Mouse (Mus musculus) cerebellum, adult 8-10 months (tissue): Measurements from ENCODE around the gene Vps72.
"Not testable (repeated sequence)": the region's sequence is repeated elsewhere in the genome, so short reads cannot be mapped to it uniquely, and the experiment has no call there.

Experiments used
- DNase-seq: peaks from one replicate; pipeline ENCODE4 v3.0.0; 2022

Gene Vps72

DNA sequence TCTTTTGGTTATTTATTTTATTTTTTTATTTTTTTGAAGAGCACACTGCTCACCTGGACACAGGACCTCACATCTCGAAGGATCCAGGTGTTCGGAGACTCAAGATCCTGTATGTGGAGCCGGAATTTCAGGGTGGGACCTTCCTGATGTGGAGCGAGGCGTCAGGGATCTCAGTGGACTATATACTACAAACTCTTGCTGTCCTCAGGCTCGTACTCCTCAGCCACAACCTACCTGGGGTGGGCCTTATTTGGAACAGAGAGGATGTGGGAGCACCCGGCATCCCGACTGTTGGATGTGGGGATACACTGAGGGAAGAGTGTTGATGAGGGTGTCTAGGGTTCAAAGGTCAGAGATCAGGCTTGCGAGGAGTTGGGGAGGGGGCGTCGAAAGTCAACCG lies 23.3 kb downstream of the Vps72 start:
- DNase-seq: not testable (repeated sequence)

DNA sequence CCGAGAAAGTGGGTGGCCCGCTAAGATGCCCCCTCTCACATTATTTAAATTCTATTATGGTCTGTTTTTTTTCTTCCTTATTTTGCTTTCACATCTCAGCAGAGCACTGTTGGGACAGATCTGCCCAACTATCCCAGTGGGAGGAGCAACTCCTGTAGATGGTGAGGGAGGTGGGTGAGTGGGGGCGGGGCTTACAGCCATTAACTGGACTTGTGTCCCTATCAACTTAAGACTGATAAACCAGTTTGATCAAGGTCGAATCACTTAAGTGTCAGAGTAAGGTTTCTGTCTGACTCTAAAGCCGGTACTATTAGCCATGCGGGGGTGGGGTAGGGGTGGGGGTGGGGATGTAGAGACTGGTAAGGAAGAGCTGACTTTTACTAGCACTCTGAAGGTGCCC lies 24.2 kb downstream of the Vps72 start:
- peak; percentile 43 for DNase-seq

DNA sequence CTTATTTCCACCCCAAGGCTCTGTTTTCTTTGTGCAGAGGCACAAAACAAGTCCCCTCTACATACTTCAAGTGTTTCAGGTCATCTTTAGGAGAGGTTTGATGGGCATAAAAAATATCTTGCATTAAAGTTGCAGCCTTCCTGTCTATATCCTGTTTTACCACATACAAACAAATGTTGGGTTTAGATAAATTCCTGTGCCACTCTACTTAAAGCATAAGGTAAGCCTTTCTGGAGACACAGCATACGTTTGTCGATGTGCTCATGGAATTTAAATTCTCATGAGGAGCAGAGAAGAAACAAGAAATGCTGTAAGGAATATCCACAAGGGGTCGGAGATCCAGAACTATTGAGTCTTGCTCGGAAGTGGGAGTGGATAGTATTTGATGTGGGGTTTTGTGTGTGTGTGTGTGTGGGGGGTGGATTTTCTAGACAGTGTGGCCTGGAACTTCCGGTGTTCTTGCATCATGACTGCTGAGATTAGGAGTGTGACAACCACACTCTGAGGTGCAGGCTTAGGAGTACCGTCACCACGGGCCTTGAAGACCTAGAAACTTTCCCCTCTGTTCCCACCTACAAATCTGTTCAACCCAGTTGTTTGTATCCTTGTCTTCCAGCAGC lies 24.7 kb downstream of the Vps72 start:
- no peak for DNase-seq

DNA sequence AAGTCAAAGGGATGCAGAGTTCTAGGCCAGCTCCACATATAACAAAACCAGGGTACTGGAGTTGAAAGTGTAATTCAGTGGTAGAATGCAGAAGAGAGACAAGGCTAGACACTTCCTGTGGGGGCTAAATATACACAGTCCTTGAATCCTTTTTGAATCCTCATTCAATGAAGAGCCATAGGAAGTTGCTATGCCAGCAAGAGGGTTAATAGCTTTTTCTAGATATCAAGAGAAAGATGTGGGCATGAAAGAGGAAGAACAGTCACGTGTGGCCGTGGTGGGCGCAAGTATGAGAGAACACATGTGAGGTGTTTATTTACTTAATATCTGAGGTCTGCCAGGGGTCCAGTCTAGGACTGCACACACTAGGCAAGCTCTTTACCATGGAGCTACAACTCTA lies 25.5 kb downstream of the Vps72 start:
- DNase-seq: no peak

DNA sequence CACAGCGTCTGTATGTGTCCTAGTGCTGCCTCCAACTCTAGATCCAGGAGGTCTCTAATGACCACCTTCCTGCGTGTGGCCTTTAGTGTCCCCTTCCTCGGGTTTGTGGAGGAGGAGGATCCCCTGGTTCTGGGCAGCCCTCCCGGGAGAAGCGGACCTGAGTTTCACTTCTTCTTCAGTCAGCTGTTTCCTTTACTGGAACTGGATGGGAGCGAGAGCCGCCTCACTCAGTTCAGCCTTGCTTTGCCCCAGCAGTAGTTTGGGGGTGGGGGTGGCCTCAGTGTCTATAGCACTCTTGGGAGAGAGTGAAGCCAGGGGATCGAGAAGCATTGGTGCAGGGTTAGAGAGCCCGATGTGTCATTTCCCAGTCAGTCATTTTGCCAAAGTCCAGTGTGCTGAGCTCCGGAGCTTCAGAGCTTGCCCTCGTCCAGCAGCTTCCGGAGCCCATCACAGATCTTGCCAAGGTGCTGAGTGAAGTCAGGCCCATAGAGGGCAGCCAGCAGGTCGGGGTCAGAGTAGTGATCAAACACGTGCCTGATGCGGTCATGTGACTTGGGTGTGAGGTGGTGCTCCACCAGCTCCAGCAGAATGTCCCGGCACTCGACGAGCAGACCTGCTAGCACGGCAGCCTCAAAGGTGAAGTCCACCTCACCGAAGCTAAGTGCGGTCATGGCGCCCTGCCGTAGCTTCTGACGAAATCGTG lies 28.9 kb downstream of the Vps72 start:
- DNase-seq: no peak

DNA sequence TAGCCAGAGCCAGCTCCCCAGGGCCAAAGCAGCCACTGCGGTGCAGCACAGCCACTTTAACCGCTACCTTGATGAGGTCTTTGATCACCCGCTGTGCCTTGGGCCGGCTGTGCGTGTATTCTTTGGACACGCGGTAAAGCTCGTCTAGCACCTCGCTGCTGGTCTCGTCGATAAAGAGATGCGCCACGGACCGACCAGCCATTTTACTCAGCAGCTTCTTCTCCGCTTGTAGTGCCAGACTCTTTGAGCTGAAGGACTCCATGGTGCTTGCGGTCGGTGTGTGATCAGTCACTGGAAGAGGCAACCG lies 29.4 kb downstream of the Vps72 start:
- DNase-seq: no peak

DNA sequence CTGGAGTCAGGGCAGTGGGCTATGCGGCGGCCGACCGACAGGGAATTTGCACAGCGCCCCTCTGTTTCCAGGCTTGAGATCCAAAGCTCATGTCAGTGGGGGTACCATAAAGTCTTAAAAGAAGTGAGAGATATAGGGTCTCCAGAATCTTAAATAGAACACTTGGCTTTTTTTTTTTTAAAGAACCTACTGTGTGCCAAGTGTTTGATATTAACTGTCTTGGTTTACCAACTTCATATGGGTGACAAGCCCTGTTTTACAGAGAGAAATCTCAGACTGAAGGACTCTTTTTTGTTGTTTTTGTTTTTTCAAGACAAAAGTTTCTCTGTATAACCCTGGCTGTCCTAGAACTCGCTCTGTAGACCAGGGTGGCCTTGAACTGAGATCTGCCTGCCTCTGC lies 30.0 kb downstream of the Vps72 start:
- DNase-seq: no peak

DNA sequence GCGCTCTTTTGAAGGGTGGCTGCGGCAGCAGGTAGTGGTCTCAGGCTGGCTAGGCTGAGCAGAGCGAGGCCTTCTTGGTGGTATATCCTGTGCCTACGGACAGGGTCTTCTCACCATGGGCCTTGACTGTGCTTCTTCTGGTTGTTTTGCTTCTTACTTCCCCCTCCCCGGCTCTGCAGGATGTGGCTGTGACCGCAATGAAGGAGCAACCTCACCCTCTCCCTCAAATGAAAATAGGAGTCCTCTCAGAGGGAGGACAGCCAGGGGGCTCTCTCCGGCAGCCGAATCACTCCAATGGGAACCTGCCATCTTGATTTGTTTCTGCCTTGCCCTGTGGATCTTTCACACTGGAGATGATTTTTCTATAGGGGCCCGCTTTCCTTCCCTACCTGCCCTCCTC lies 30.7 kb downstream of the Vps72 start:
- no peak for DNase-seq

DNA sequence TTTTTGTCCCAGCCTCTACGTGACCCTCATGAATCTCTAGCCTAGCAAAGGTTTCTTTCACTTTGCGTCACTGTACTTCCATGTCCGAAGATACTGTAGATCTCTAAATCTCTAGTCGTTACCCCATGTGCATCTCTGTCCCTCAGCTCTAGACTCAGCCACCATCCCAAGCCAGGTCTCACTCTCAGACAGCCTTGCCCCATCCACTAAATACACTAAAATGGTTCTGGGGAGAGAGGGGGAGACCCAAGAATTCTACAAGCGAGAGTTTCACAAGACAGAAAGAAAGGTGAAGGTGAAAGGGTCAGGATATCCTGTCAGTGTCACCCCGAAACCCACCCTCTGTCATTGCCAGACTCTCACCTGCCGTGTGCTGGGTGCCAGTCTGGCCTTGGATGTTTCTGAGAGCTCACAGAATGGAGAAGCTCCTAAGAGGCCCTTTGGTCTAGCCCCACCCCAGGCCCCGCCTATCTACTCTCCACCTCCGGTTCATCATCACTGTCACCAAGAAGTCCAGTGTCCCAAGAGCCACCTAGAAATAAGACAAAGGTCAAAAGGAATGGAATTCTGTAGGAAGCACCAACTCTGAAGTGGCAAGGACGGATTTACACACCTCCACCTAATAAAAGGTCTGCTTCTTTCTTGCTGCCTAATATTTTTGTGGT lies 31.3 kb downstream of the Vps72 start, which contains the start of gene Tnfaip8l2:
Tnfaip8l2 (minus strand) TSS at position 409 of the 665 bp plus-strand sequence.
- DNase-seq: no peak

DNA sequence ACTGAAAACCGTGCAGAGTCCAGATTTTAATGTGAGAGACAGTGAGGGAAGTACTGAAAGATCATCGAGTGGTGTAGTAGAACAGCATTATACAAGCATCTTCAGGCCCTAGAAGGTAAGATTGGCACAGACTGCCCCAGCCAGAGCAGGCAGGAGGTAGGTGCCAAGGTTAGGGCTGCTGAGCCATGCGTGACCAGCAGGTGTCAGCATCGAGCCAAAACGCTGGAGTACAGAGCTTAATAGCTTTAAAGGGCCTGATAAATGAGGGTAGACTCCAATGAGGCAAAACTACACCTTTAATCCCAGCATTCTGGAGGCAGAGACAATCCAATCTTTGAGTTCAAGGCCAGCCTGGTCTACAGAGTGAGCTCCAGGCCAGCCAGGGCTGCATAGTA lies 31.8 kb downstream of the Vps72 start:
- DNase-seq: peak; percentile 94

DNA sequence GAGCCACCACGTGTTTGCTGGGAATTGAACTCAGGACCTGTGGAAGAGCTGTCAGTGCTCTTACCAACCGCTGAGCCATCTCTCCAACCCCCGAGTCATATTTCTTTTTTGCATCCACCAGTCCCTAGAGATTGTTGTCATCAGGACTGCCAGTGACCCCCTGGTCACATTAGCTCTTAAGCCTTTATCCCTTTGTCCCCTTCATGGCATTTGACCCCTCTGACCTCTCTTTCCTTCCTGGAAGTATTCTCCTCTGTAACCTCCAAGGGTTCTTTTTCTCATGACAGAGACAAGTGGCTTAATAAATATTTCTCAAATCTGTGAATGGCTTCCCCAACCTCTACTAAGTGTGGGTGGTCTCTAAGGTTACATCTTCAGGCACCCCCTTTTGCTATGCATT lies 37.1 kb downstream of the Vps72 start:
- DNase-seq: no peak

DNA sequence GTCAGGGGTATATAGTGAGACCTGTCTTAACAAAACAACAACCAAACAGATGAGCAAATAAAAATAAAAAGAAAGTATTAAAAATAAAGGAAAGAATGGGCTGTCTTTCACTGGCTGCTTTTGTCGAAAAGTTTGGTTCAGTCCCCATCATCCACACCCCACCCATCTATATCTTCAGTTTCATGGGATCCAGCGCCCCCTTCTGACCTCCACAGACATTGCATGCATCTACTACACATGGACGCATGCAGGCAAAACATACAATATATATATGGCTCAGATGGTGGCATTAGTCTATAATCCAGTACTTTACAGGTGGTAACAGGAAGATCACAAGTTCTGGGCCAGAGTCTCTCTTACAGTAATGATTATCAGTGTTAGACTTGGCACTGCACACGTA lies 43.1 kb downstream of the Vps72 start:
- DNase-seq: no peak

DNA sequence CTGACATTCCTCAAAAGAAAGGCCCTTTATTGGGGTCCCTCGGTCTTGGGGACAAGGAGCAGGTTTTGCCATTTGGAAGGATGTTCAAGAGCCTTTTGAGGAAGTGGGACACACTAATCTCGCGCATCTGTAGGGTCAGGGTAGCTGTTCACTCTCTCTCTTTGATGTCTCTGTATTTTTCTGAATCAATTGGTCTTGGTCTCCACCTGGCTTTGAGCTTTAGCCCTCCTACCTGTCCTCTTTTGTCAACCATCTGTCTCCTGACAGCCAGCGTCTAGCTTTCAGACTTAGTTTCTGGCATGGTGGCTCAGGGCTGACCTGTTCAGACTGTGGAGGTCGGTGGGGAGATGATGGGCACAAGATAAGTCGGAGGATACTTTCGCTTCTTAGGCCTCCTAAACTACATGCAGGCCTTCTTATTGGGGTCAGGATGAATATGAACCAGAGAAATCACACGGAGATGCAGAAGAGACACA lies 48.7 kb downstream of the Vps72 start:
- peak; percentile 30 for DNase-seq

DNA sequence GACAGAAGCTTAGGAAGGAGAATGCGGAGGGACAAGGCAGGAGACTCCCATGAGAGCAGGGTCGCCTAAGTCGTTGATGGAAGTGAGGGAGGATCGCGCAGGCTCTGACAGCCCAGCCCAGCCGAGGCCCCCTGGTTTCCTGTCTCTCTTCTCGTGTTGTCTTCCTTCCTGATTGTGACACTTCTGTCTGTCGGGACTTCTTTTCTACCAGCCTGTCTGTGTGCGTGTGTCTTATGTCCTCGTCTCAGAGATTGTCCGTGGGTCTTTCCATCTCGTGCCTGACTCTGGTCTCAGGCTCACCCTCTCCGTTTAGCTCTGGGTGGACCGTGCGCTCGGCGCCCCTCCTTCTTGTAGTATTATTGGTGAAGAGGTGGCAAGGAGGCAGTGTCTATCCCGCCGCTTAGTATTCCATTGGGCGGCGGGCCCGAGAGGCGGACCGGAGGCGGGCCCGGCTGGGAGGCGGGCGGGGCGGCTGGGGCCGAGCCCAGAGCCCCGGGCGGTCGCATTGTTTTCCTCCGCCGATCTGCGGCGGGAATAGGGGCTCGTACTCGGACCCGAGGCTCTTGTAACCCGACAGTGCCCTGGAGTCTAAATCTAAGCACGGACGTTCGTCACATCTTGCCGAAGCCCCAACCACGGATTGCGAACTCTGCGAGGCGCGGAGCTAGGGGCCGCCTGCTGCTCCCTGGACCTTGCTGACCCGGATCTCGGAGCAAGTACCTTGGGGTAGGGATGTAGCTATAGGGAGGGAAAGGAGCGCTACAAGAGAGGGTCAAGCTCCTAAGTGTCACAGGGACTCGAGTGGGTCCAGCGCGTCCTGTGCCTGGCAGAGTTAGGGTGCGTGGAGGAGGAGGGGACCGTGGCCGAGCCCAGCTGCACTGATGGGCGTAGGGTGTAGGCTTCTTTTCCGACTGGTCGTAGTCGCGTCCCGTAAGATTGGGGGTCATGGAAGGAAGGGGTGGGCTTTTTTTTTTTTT lies 49.5 kb downstream of the Vps72 start, which contains the start of gene Sema6c:
Sema6c (plus strand) TSS at position 471 of the 977 bp plus-strand sequence.
- DNase-seq: peak; percentile 87

DNA sequence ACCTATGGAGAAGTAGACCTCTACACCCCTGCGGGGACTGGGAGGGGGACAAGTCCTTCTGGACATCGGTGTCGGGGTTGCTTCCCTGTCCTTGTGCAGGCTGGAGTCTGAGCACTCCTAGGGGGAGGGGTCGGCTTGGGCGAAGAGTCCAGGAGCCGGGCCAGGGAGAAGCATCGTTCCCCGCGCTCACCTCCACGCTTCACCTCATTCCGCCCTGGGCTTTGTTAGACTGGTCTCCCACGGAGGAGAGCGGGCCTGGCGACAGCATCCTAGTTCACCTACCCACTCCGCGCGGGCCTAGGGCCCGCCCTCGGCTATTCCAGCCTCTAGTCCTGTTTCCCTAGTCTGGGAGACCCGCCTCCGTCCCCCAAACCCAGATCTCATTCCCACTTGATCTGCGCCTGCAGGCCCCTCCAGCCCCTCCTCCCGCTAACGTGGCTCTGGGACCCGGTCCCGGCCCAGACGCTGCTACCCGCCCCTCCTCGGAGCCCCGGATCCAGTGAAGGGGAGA lies 50.3 kb downstream of the Vps72 start:
- DNase-seq: peak; percentile 46

DNA sequence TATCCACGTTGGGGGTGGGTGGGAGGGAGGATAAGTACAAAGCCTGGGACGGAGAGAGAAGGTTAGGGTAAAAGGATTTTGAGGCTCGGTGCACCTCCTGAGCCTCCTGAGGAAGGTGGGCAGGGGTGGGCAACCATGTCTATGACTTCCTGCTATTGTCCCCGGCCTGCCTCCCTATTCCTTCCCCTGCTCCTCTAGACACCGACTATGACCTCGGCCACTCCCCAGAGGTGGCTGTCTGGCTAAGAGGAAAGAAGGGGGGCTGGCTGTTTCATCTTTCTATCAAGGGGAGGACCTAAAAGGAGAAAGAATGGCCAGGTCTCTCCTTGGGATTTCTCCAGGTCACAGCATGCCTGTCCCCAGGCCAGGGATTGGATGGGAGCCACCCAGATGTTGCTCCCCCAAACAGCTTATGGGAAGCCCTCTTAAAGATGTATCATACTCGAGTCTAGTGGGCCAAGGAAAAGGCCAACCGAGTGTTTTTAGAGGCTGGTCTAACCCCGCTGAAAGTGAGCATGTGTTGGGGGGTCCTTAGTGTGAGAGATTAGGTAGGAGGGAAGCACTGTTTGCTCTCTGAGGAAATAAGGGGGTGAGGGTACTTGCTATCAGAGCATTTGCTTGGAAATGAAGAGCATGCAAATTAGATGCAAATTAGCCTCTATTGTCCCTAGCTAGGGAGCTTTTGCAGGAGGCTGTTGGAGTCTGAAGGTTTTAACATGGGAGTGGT lies 51.0 kb downstream of the Vps72 start:
- DNase-seq: peak; percentile 31

DNA sequence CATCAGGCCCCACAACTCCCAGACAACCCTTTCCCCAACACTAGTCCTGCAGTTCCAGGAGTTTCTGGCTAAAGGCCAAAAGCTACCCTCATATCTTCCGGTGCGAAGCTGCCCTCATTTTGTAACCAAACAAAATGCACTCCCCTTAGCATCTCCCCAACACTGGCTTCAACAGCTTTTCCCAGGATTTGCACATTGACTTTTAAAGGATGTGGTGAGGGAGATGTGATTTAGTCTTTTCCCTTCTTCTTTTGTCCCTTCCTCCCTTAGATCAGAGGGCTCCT lies 51.5 kb downstream of the Vps72 start:
- no peak for DNase-seq

DNA sequence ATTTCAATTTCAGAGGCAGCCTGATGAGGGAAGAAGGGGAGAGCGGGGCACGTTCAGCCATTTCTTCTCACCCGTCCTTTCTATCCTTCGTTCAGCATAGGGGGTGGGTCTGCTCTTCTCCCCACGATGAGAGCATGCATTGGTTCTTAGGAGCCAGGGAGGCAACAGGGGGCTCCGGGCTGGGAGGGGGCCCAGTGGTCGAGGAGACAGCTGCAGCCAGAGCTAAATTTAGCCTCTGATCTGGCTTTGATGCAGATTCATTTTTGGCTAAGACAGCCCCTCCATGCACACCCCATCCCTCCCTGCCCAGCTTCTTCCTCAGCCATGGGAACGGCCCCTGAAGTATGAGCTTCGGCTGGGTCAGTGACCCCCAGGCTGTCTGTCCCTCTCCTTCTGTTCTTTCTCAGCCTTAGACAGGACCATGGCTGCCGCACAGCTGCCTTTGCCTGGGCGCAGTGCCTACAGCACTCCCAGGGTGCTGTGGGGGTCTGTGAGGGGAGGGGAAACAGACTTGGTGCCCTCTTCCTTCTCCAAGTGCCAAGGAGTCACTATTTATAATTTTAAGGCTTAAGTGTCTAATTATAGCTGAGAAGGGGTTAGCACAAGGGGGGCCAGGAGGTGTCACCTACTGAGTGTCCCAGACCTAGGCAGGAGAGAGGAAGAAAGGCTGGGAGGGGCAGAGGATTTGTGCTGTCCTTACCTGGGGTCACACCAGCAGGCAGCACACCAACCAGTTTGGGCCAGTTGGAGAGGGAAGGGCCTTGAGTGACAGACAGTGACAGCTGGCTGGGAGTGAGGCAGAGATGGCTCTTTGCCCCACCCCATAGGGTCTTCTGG lies 52.8 kb downstream of the Vps72 start:
- no peak for DNase-seq

DNA sequence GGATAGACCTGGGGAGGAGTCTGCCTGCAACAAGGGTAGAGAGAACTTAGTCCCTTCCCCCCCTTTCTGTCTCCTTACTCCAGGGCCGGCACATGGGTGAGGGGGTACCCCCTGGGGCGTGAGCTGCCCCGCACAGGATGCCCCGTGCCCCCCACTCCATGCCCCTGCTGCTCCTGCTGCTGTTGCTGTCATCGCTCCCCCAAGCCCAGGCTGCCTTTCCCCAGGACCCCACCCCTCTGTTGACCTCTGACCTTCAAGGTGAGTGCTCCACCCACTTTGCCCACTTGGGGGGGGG lies 53.4 kb downstream of the Vps72 start:
- DNase-seq: no peak

DNA sequence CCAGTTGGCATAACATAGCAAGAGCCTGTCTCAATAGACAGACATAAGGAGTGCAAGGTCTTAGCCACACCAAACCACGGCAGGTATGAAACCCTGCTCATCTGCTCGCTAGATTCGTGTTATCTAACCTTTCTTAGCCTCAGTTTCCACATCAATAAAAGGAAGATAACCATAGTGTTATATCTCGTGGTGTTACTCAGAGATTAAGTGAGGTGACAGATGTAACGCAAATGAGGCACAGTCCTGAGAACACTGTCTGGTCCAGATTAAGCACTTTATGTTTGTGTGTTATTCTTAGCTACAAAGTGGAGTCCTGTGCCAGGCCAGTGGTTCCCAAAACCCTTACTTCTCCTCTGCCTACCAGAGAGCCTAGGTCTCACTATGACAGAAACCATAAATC lies 54.0 kb downstream of the Vps72 start:
- DNase-seq: no peak

DNA sequence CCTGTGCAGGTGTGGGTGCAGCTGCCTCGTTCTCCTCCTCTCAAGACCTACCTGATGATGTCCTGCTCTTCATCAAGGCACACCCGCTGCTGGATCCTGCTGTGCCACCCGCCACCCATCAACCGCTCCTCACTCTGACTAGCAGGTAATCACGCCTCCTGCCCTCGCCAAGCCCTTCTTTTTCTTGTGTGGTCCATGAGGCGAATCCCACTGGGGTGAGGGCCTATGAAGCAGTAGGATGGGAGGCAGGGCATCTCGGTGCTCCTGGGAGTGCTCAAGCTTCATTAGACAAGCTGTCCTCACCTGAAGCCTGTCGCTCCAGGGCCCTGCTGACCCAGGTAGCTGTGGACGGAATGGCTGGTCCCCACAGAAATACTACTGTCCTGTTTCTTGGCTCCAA lies 59.2 kb downstream of the Vps72 start:
- no peak for DNase-seq

DNA sequence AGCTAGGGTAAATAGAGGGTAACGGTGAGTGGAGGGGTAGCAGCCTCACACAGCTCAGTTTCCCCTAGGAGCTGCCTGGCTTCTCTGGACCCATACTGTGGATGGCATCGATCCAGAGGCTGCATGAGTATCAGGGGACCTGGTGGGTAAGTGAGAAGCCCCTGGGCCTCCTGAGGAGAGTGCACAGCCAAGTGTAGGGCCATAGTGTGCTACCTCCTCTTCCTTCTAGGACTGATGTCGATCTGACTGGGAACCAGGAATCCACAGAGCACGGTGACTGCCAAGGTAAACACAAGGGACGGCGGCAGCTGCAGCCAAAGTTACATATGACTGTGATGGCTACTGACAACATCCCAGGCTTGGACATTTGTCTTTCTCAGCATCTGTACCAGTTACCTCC lies 60.3 kb downstream of the Vps72 start:
- no peak for DNase-seq
